Mouse (Mus musculus) heart, postnatal 25 days (tissue): ENCODE data around the gene Pcdh9. TPM values are rescaled to one million over a fixed set of nuclear protein-coding genes. Genes with fewer than 3 reads are reported as not detected.

Experiments used
- DNase-seq: peaks from one replicate; pipeline ENCODE4 v3.0.0; 2022; ENCODE audit warnings: low spot score
- intact Hi-C: fragments of 180-260 bp; cut with DNase I; formaldehyde crosslinking; loops from one replicate; pipeline ENCODE4 v1.15.1; 2025
- total RNA-seq, 2 experiments: library from RNA; stranded (reverse); gene quantifications; 2 replicates each; pipeline ENCODE4 v1.2.3; 2021

The Pcdh9 gene
- total RNA-seq, 2 experiments from 2014 or later = 1.5 to 1.8 TPM

DNA sequence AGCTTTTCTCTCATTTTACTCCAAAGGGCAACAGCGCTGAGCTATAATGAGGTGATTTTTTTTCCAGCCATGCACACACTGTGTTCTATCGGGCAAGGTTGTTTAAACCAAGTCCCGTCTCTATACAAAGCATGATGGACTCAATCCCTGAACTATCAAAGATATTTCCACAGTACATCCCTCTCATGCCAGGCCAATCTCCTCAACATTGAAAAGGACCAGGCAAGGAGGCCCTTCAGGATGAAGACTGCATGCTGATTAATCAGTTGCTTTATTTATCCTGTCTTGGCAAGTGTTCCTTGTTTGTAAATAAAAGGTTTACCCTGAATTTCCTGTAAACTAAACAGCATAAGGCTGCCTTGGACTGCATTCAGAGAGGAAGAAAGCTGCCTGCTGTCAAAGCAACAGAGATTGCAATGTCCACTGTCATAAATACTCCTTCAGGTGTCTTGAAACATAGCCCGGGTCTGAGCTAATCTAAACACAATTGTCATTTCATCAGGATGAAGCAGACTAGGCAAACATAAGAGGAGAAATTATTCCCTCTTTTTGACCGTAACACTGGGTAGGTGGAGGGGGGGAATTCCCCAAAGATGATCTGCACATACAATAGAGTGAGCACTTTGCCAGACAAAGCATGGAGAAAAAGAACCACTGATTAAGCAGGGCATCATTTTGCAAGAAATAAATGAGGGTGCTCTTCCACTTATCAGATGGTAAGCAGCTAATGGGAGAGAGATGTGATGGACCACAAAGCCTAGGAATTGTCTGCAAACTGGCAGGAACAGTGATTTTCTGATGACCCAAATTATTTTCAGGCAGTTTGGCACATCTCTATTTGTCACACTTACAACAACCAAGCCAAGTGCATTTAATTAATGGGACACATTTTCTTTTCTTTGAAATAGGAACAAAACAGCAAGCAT lies 822.8 kb downstream of the Pcdh9 start:
- no peak for DNase-seq

GRCm38 (mm10) chr14:93066732-93067410 lies 823.6 kb downstream of the Pcdh9 start:
- no peak for DNase-seq
- intact Hi-C loops = no loop called here

More for the DNA sequence above, 822.8 kb downstream of the Pcdh9 start:
- intact Hi-C loops = no loop called here

DNA sequence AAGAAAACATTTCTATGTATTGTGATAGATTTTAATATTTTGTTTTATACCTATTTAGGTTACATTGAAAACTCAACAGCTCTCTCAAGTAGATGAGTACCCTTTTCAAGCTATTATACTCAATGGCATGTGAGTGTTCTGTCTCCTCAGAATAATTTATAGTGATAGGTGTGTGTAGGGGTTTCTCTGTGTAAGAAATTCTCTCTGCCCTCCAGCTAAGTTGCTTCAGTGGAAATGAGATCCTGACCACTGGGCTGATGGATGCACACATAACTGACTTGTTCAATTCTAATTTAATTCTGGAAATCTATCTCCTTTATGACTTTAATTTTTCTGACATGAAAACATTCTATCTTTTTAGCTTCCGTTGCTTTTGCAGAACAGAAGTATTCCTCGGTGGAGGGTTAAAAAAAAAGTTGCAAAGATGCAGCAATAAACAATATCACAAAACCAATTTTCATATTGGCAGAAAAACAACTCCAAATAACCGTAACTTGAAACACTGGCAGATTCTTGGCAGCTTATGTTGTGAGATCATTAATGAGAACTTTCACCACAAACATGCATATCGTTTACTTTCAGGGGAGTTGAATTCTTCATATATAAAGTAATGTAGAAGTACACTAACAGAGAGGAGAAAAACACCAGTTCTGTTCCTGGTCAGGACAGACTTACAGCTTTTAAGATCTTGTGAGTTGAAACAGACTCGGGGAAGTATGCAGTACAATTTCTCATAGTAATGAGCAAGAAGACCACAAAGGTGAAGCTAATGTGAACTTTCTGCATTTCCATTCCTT lies 828.5 kb downstream of the Pcdh9 start:
- no peak for DNase-seq
- intact Hi-C loops = no loop called here

- intact Hi-C loops = no loop called here
- no peak for DNase-seq
These were observed 831.7 kb downstream of the Pcdh9 start for GRCm38 (mm10) chr14:93058799-93059198.

- DNase-seq = no peak
- intact Hi-C loops = no loop called here
These were observed 834.5 kb downstream of the Pcdh9 start for GRCm38 (mm10) chr14:93055997-93056396.

- no peak for DNase-seq
- intact Hi-C loops = no loop called here
These were observed 849.9 kb downstream of the Pcdh9 start for GRCm38 (mm10) chr14:93040591-93040990.

GRCm38 (mm10) chr14:93039326-93040221 lies 850.9 kb downstream of the Pcdh9 start:
- intact Hi-C loops = no loop called here
- DNase-seq = no peak

DNA sequence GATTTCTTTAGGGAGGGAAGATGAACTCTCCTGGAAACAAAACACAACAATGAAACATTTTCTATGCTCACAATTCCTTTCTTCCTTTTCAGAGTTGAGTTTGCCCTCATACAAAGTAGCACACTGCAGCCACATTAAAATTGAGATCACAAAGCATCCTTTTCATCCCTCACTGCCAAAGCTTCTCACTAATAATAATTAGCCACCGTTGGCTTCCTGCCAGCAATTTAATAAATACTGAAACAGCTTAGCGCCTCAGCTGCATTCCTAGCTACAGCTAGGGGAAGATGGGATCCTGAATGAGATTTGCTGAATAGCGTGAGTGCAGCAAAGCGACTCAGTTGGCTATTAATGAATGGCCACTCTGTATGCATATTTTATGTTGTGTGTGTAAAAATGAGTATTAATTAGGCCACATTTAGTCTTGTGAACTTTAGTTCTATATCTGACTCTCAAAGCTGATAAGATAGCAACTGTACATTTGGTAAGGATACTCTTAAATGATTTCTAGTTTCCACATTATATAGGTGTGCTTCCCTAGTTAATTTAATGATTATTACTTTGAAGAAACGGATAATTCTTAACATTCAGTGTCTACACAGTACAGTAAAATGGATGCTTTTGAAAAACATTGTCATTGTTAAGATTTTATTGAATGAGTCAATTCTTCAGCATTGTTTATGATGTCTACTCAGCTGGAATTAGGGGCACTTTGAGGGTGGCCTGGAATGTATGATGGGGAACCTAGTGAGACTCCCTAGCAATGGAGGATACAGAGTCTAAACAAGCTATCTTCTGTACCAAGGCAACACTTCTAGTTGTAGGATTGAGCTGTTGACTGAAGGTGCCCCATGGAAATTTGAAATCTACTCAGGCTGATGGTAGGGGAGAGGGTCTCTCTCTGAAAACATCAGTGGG lies 881.1 kb downstream of the Pcdh9 start:
- intact Hi-C loops = no loop called here
- no peak for DNase-seq
